Mouse (Mus musculus): ENCODE data around the gene Olfr329-ps.
"Not testable (repeated sequence)": the region's sequence is repeated elsewhere in the genome, so short reads cannot be mapped to it uniquely, and the experiment has no call there.

The Olfr329-ps gene

DNA sequence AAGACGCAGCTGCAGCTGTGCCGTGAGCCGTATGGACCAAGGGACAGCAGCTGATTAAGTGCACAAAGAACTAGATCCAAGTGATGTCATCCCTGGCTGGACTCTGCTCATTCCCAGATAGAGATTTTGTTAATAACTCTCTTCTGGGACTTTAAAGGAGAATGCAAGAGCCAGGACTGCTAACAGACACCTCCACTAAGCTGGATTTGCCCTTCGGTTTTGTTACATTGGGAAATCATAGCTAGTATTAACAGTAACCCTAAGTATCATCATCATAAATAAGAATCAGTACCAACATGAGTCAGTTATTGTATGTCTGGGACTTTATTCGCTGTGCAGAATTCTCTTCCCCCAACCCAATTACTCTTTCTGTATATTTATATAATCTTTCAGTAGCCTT is at the start of gene Olfr329-ps:
Gene Olfr329-ps (minus strand): TSS at position 101 of the 400 bp plus-strand sequence.
- DNase-seq (ENCODE audit: low spot score): no peak

DNA sequence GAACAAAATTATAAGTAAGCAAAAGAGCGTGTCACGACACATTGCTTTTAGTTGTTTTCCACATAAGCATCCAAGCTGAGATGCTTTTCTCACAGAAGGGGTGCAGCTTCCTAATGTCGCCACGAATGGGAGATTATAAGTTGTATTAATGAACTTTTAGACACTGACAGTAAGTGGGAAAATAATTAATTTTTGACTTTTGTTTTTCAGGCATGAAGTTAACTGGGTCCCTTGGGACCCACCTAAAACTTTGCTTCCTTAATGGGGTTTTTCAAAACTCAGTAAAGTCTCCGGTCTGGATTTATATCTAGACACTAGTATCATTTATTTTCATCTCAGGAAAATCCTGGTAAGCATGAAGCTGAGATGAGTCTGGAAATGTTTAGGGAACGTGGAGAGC is 48.6 kb upstream of the Olfr329-ps start, which contains the start of gene Olfr324:
Gene Olfr324 (plus strand): TSS at position 301 of the 400 bp plus-strand sequence.
- DNase-seq (ENCODE audit: low spot score): no peak

DNA sequence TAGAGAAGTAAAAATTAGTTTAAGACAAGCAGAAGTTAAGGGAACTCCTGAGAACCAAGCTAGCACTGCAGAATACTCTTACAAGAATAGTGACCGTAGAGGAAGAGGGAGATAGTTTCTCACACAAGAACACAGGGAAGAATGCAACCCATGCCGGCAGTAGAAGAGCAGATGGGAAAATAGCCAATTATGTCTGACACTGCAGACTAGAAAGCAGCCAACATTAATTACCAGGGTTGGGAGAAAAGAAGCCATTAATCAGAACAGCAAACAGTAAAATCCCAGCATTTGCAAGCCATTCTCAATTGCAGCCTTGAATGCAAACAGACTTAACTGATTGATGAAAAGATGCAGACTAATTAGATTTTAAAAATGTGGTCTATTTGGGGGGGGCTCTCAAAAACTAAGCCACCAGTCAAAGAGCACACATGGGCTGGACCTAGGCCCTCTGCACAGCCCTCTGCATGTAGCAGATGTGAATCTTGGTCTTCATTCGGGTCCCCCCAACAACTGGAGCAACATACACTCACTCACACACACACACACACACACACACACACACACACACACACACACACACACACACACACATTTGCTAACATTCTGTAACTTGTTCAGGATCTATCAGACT is 42.5 kb upstream of the Olfr329-ps start:
- DNase-seq (ENCODE audit: low spot score): no peak

DNA sequence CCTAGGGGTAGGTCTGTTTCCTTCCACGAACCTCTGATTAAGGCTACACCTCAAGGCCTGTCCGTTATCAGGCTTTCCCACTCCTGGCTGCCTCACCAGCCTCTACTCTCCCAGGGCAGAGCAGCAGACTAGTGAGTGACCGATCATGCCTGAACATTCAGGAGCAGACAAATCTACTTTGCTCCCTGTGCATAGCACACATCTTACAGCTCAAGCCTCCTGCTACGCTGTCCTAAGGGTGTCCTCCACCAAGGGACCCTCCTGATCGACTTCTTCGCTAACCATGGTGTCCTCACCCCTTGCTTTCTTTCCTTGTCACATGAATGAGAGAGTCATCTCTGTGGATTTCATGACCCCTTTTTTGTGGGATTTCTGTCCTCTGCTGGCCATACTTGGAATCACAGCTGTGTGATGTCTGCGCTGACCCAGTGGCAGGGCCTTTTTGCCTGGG is 41.7 kb upstream of the Olfr329-ps start:
- no peak for DNase-seq (ENCODE audit: low spot score)

DNA sequence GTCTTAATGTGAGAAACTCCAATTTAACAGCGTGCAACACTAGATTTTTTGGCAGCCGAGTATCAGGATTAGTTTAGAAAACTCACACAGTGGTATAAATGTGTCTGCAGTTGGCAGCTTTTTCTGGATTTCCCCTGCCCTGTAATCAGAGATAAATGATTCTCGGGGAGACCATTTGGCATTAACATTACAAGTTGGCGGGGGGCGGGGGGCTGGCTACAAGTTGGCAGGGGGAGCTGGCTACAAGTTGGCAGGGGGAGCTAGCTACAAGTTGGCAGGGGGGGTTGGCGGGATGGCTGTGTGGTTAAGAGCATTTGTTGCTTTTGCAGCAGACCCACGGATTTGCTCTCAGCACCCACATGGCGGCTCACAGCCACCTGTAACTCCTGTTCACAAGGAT is 32.4 kb upstream of the Olfr329-ps start:
- peak; percentile 9 for DNase-seq (ENCODE audit: low spot score)

DNA sequence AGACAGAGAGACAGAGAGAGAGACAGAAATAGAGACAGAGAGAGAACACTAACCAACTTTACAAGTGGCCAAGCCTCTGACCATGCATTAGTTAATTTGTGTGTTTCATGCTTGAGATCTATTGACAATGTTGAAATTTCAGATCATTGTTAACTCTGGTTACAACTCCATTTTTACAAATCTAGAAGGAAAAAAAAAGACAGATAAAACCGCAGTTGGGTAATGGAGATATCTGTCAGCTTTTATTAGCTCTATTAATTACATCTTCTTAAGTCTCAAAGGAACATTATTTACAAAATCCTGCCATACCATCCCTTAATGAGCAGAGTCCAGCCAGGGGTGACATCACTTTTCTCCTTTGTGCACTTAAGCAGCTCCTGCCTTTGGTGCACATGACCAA is 31.2 kb upstream of the Olfr329-ps start, which contains the start of gene Olfr325:
Gene Olfr325 (plus strand): TSS at position 301 of the 400 bp plus-strand sequence.
- no peak for DNase-seq (ENCODE audit: low spot score)

DNA sequence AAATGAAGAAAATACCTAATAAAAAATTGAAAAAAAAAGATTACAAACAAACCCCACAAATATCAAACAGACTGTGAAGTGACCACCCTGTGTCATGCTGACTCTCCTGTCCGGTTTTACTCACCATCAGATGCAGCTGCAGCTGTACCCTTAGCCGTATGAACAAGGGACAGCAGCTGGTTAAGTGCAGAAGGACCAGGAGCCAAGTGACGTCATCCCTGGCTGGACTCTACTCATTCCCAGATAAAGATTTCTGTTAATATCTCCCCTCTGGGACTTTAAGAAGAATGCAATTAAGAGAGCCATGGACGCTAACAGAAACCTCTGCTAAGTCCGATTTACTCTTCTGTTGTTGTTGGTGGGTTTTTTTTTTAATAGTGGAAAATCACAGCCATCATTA is 24.2 kb upstream of the Olfr329-ps start, which contains the start of gene Olfr224:
Gene Olfr224 (minus strand): TSS at position 149 of the 400 bp plus-strand sequence.
- no peak for DNase-seq (ENCODE audit: low spot score)

DNA sequence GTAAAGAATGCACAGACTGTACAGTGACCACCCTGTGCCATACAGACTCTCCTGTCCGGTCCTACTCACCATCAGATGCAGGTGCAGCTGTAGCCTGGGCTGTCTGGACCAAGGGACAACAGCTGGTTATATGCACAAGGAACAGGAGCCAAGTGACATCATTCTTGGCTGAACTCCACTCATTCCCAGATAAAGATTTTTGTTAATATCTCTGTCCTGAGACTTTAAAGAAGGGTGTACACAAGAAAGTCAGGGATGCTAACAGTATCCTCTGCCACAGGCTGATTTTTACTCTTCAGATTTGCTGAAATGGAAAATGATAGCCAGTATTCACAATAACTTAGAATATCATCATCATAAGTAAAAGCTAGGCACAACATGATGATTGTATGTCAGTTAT is 9.3 kb upstream of the Olfr329-ps start, which contains the start of gene Olfr328:
Gene Olfr328 (minus strand): TSS at position 101 of the 400 bp plus-strand sequence.
- DNase-seq (ENCODE audit: low spot score): no peak

DNA sequence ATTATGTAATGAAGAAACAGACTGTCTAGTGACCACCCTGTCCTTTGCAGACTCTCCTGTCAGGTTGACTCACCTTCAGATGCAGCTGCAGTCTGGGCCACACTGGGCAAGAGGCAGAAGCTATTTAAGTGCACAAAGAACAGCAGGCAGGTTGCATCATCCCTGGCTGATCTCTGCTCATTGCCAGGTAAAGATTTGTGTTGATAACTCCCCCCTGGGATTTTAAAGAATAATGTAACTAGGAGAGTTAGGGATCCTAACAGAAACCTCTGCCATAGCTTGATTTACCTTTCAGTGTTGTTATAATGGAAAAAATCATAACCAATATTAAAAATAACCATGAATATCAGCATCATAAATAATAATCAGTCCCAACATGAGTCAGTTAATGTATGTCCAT is 11.5 kb downstream of the Olfr329-ps start, which contains the start of gene Olfr330:
Gene Olfr330 (minus strand): TSS at position 101 of the 400 bp plus-strand sequence.
- DNase-seq (ENCODE audit: low spot score): not testable (repeated sequence)

DNA sequence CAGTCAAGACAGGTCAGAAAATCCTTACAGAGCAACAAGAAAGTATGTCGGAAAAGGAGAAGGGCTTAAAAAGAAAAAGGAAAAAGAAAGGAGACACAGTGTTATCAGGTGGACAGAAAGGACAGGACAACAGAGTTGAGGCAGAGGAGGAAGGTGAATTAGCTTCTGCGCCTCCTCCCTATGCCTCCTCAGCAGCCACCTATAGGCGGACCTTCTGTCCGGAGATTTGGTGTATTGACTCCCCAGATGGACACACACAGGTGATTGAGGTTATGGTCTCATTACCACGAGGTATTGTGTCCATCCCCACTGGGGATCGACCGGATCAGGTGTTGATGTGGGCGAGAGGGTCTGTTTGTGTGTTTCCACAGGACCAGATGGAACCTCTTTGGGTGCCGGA is 26.5 kb downstream of the Olfr329-ps start:
- not testable (repeated sequence) for DNase-seq (ENCODE audit: low spot score)

DNA sequence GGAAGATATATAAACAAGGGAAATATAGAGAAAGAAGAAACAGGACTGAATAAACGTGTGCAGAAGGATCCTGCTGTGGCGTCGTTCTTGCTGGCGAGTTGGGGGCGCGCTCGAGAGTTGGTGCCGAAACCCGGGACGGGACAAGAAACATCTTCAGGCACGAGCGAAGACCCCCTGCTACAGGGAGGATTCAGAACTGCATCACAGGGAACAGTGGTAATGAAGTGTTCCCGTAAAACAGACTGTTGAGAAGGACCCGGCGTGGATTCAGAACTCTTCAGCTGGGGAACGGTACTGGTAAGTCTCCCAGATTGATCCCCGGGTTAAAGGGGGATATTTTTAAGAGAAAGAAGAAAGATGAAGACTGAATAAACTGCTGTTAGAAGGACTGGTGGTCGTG is 27.3 kb downstream of the Olfr329-ps start:
- DNase-seq (ENCODE audit: low spot score): peak; percentile 12

DNA sequence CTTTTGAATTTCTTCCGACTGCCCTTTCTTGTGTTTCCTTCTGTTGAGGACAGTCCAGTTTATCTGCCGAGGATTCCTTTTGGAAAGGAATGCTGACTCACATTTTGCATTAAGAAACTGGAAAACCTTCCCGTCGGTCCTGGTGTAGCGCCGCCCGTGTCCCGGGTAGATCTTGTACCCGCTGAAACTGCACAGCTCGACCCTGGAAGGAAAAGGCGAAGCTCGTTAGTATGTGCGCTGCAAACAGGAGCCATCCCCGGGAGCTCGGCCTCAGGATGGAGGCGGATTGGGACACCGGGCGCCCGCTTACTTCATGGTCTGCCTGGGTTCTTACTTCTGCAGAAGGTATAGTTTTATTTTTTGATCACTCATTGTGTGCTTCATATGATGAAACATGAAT is 37.2 kb downstream of the Olfr329-ps start:
- DNase-seq (ENCODE audit: low spot score): not testable (repeated sequence)

DNA sequence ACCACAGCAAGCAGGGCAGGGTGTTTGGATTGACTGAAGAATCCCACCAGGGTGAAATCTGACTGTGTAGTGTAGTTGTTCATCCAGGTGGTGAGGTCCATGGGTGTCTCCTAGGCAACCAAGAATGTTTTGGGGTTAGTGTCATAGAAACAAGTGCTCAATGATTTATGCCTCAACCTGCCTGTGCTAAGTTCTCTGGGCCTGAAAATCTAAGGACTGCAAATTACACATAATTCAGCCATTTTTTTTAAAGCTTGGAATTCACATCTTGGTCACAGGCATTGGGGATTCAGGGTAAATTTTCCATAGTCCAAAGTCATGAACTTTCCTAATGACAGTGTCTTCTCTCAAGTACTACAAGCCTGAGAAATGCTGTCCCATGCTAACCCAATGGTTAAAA is 43.8 kb downstream of the Olfr329-ps start, which contains the start of gene Olfr331:
Gene Olfr331 (minus strand): TSS at position 101 of the 400 bp plus-strand sequence.
- not testable (repeated sequence) for DNase-seq (ENCODE audit: low spot score)

DNA sequence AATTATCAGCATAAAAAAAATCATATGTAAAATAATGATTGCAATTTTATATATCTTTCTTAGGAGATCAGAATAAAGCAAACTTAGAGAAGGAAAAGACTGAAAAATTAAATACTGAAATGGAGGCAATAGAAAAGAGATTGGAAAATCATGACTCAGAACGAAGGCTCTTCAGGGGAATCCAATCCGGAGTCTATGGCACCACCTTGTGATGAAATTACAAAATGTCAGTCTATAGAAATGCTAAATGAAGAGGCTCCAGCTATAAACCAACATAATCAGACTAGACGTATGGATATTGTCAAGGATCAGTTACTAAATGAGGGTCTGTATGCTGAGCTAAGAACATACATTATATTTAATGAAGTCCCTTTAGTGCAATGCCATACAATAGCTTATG is 46.9 kb downstream of the Olfr329-ps start:
- DNase-seq (ENCODE audit: low spot score): peak; percentile 15

DNA sequence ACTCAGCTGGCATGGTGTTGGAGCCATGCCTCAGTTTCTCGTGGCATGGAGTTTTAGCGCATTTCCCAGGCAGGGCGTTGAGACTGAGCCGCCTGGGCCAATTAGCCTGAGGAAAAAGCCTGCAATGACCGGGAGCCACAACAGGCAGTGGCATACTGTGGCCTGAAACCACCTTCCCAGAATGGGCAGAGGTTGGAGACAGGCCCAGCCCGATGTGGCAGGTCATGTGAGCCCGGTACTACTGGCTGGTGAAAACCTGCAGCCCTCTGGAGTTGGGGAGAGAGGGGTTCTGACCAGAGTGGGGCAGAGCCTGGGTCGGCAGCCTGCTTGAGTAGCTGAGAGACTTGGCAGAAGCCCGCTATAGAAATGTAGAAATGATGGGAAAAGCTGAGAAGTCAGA is 47.5 kb downstream of the Olfr329-ps start:
- no peak for DNase-seq (ENCODE audit: low spot score)

DNA sequence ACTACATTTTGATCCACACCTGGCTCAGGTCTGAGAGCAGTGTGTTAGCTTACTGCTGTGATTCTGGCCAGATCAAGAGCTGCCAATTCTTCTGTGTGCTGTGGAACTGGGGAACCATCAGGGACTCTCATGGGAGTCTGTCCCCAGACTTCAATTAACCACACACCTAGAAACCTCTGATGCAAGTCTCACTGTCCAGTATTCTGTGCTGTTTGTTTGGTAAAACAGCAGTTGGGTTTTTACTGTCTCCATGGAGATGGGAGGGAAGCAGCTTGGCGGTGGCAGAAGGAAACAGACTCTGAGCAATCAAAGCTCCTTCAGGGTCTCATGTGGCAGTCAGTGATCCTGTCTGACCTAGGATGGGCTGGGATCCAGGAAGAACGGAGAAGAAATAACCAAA is 53.8 kb downstream of the Olfr329-ps start, which contains the start of gene Olfr332:
Gene Olfr332 (minus strand): TSS at position 101 of the 400 bp plus-strand sequence.
- DNase-seq (ENCODE audit: low spot score): no peak

Data from layer of hippocampus, adult 9-10 months (tissue).